Mouse (Mus musculus) C3H10T1/2 (cell line): ENCODE measurements around the gene Plekhg4. TPM values are rescaled to one million over a fixed set of nuclear protein-coding genes. Genes with fewer than 3 reads are reported as not detected.

Source experiments
- polyA plus RNA-seq, 2 experiments: library from polyadenylated mRNA; unstranded; fragments of >200 nt; fragmentation: generic; extraction: Trizol; gene quantifications; one replicate each; pipeline ENCODE4 v1.2.1; 2012; ENCODE audit warnings: missing spikeins in 2 of 2

The Plekhg4 gene
- polyA plus RNA-seq = 10 to 100 TPM in 1 of 2 experiments, 1 to 10 TPM in 1; 1.0 to 13.3 TPM

DNA sequence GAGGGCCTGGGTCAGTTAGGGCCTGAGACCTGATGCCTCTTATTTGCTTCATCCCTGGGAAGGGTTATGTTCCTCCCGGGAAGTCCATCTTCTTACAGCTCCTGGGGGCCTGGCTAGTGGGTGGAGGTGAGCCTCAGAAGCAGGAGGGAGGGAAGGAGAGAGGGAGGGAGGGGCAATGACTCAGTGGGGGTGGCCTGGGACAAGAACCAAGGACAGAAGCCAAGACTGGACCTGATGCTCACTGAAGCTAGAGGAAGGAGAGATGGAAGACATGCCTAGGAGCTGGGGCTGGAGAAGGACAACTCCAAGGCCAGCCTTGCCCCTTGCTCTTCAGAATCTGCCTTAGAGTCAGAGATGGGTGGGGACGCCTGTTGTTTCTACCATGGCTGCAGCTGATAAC is at the start of gene Plekhg4:
Gene Plekhg4 (plus strand): TSS at position 243 of the 400 bp plus-strand sequence.

GRCm38 (mm10) chr8:105326141-105326672 is 46.9 kb upstream of the Plekhg4 start, which contains the start of the genes Lrrc29 and Tmem208:
TSS of gene Lrrc29 (minus strand) at chr8:105326278.
TSS of gene Tmem208 (plus strand) at chr8:105326354.

GRCm38 (mm10) chr8:105347428-105348221 is 25.4 kb upstream of the Plekhg4 start, which contains the start of gene Fhod1:
TSS of gene Fhod1 (minus strand) at chr8:105347953.

DNA sequence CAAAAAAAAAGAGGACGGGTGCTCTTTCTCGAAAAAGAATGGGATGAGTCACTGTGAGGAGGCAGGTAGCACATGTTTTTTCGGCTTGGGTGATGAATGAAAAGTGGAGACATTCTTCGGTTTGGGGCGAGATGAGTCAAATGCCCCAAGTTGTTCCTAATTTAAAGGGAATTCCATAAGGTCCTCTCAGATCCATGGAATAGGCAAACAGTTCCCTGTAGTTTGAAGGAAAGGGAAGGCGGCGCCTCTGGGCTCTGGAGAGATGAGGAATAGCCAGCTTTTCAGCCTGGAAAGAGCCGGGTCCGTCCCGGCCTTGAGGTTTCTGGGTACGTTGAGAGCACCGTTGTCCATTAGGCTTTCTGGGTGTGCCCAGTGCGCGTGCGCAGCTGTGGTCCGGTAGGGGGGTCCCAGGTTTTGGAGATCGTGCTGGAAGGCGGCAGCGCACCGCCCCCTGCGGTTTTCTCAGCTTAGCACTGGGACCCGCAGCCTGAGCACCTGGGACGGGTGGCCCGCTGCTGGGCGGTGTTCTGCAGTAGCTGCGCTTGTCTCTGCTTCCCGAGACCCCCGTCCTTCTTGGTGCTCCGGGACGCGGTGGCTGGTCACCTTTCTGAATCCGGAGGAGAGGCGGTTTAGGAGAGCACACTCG is 24.5 kb upstream of the Plekhg4 start, which contains the start of gene Slc9a5:
Gene Slc9a5 (plus strand): TSS at position 394 of the 646 bp plus-strand sequence.

GRCm38 (mm10) chr8:105413391-105413790 is 40.3 kb downstream of the Plekhg4 start, which contains the start of the genes Kctd19 and Lrrc36:
TSS of gene Kctd19 (minus strand) at chr8:105413502.
TSS of gene Lrrc36 (plus strand) at chr8:105413571.

Other genes starting within 250 kb of the Plekhg4 start
- gene Ces4a, start 241.5 kb upstream of the Plekhg4 start, polyA plus RNA-seq = under 1 TPM in 1 of 2 experiments, not detected in 1; 0.09 TPM
- gene Cbfb, start 202.6 kb upstream of the Plekhg4 start, polyA plus RNA-seq = 10 to 100 TPM in 1 of 2 experiments, 1 to 10 TPM in 1; 3.5 to 16.1 TPM
- gene D230025D16Rik, start 148.1 kb upstream of the Plekhg4 start, polyA plus RNA-seq = 10 to 100 TPM in 1 of 2 experiments, 1 to 10 TPM in 1; 2.5 to 11.6 TPM
- 10 to 100 TPM in 1 of 2 experiments, 1 to 10 TPM in 1; 2.2 to 24.1 TPM for gene B3gnt9, start 118.1 kb upstream of the Plekhg4 start, polyA plus RNA-seq
- gene Tradd, start 108.7 kb upstream of the Plekhg4 start, polyA plus RNA-seq = 10 to 100 TPM; 26.7 to 37.4 TPM
- gene Fbxl8, start 108.6 kb upstream of the Plekhg4 start, polyA plus RNA-seq = 10 to 100 TPM in 1 of 2 experiments, 1 to 10 TPM in 1; 8.3 to 13.5 TPM
- gene Hsf4, start 103.5 kb upstream of the Plekhg4 start, polyA plus RNA-seq = under 1 TPM; 0.02 to 0.42 TPM
- gene Nol3, start 97.1 kb upstream of the Plekhg4 start, polyA plus RNA-seq = under 1 TPM; 0.12 to 0.26 TPM
- gene 4931428F04Rik, start 83.4 kb upstream of the Plekhg4 start, polyA plus RNA-seq = 10 to 100 TPM in 1 of 2 experiments, 1 to 10 TPM in 1; 4.3 to 13.5 TPM
- gene Exoc3l, start 77.2 kb upstream of the Plekhg4 start, polyA plus RNA-seq = 1 to 10 TPM in 1 of 2 experiments, under 1 TPM in 1; 0.60 to 3.1 TPM
- 10 to 100 TPM; 32.9 to 35.0 TPM for gene E2f4, start 75.6 kb upstream of the Plekhg4 start, polyA plus RNA-seq
- gene Elmo3, start 67.7 kb upstream of the Plekhg4 start, polyA plus RNA-seq = under 1 TPM; 0.18 to 0.99 TPM
- gene Lrrc29, start 47.0 kb upstream of the Plekhg4 start, polyA plus RNA-seq = 1 to 10 TPM; 1.2 to 1.6 TPM
- gene Tmem208, start 46.9 kb upstream of the Plekhg4 start, polyA plus RNA-seq = 100 to 1,000 TPM in 1 of 2 experiments, 10 to 100 TPM in 1; 87.7 to 101 TPM
- gene Fhod1, start 25.3 kb upstream of the Plekhg4 start, polyA plus RNA-seq = 10 to 100 TPM; 11.2 to 35.4 TPM
- gene Slc9a5, start 24.4 kb upstream of the Plekhg4 start, polyA plus RNA-seq = 1 to 10 TPM; 1.4 to 8.8 TPM
- gene Kctd19, start 40.2 kb downstream of the Plekhg4 start, polyA plus RNA-seq = 1 to 10 TPM in 1 of 2 experiments, under 1 TPM in 1; 0.02 to 3.4 TPM
- gene Lrrc36, start 40.3 kb downstream of the Plekhg4 start, polyA plus RNA-seq = under 1 TPM in 1 of 2 experiments, not detected in 1; 0.15 TPM
- gene Tppp3, start 98.3 kb downstream of the Plekhg4 start, polyA plus RNA-seq = 10 to 100 TPM in 1 of 2 experiments, under 1 TPM in 1; 0.66 to 23.9 TPM
- 10 to 100 TPM in 1 of 2 experiments, 1 to 10 TPM in 1; 8.9 to 50.5 TPM for gene Zdhhc1, start 123.6 kb downstream of the Plekhg4 start, polyA plus RNA-seq
- under 1 TPM; 0.04 to 0.28 TPM for gene Hsd11b2, start 145.5 kb downstream of the Plekhg4 start, polyA plus RNA-seq
- 100 to 1,000 TPM in 1 of 2 experiments, 10 to 100 TPM in 1; 93.5 to 187 TPM for gene Atp6v0d1, start 192.8 kb downstream of the Plekhg4 start, polyA plus RNA-seq
- gene Ripor1, start 232.0 kb downstream of the Plekhg4 start, polyA plus RNA-seq = 10 to 100 TPM; 16.9 to 54.0 TPM